Mouse (Mus musculus) stomach, postnatal 0 days (tissue): ENCODE data around the gene Fuca2. TPM values are rescaled to one million over a fixed set of nuclear protein-coding genes. Genes with fewer than 3 reads are reported as not detected.

Source experiments
- ATAC-seq: fragments of 200-750 bp; cut with Nextera tagmentation; 2 replicates; pipeline ENCODE4 v1.8.0; 2017; ENCODE audit not compliant: low FRiP score, low TSS enrichment
- DNase-seq: peaks from one replicate; pipeline ENCODE4 v3.0.0-alpha.2; 2016; ENCODE audit warnings: low spot score
- H3K27ac ChIP-seq: fragments of 300-500 bp; sonication (generic); replicated peaks from 2 replicates; pipeline ENCODE4 v1.5.1; 2014; ENCODE audit warnings: mild to moderate bottlenecking, control low read depth
- H3K27me3 ChIP-seq: fragments of 300-500 bp; sonication (generic); 2 replicates; pipeline ENCODE4 v1.6.1; 2014; ENCODE audit warnings: low read length; ENCODE audit not compliant: control insufficient read depth, insufficient read depth
- H3K36me3 ChIP-seq: fragments of 300-500 bp; sonication (generic); 2 replicates; pipeline ENCODE4 v1.6.1; 2014; ENCODE audit warnings: low read length, mixed read lengths; ENCODE audit not compliant: control insufficient read depth, insufficient read depth
- H3K4me1 ChIP-seq: fragments of 300-500 bp; sonication (generic); replicated peaks from 2 replicates; pipeline ENCODE4 v1.6.1; 2014; ENCODE audit warnings: antibody characterized with exemption; ENCODE audit not compliant: control insufficient read depth, insufficient read depth
- H3K4me2 ChIP-seq: fragments of 300-500 bp; sonication (generic); replicated peaks from 2 replicates; pipeline ENCODE4 v1.6.1; 2014; ENCODE audit warnings: low read depth, mild to moderate bottlenecking, control low read depth, moderate library complexity
- H3K4me3 ChIP-seq: fragments of 300-500 bp; sonication (generic); 2 replicates; pipeline ENCODE4 v1.5.1; 2014; ENCODE audit warnings: low read depth, low read length, control low read depth
- H3K9ac ChIP-seq: fragments of 300-500 bp; sonication (generic); 2 replicates; pipeline ENCODE4 v1.6.1; 2014; ENCODE audit warnings: mild to moderate bottlenecking, low read length, control low read depth, mixed read lengths
- H3K9me3 ChIP-seq: fragments of 300-500 bp; sonication (generic); 2 replicates; pipeline ENCODE4 v1.6.1; 2016; ENCODE audit warnings: low read length; ENCODE audit not compliant: control insufficient read depth
- CTCF ChIP-seq: IDR thresholded peaks from 2 replicates; pipeline ENCODE4 v1.5.1; 2016; ENCODE audit warnings: antibody characterized with exemption, low read depth, mild to moderate bottlenecking, moderate library complexity
- EP300 ChIP-seq: optimal IDR thresholded peaks from 2 replicates; pipeline ENCODE3; 2016; ENCODE audit warnings: antibody characterized with exemption
- WGBS: fragments of 180-500 bp; shearing (Covaris S2); extraction: QIAGEN DNeasy Blood & Tissue Kit; methylation state at CpG from one replicate; pipeline ENCODE4 v1.1.7; 2014; 5-methylcytosine and 5-hydroxymethylcytosine counted together
- polyA plus RNA-seq: library from polyadenylated mRNA; unstranded; fragments of >200 nt; fragmentation: Nextera tagmentation; extraction: Ambion mirVana; gene quantifications from 2 replicates; pipeline ENCODE4 v1.2.1, GENCODE M21; 2015

Fuca2 gene
- polyA plus RNA-seq, 1 experiment from 2014 or later = 97.3 TPM

GRCm38 (mm10) chr10:13541721-13542120, 42.4 kb downstream of the Fuca2 start:
- TF ChIP-seq EP300 = no peak
- TF ChIP-seq CTCF = no peak
- H3K36me3 ChIP-seq = peaks cover 12% of the 10 kb centered on the region
- no peak overlapping the region for H3K9ac ChIP-seq
- H3K27me3 ChIP-seq = no peaks in the 10 kb centered on the region
- H3K4me3 ChIP-seq = no peak overlapping the region
- H3K4me2 ChIP-seq = no peak overlapping the region
- no peaks in the 10 kb centered on the region for H3K9me3 ChIP-seq
- no peak overlapping the region for H3K27ac ChIP-seq
- DNase-seq (no peak), ATAC-seq (no peak)
- WGBS = 91% methylated on average over 5 of the region's 5 CpGs
- H3K4me1 ChIP-seq = no peaks in the 10 kb centered on the region

GRCm38 (mm10) chr10:13552646-13553497, 53.5 kb downstream of the Fuca2 start, which contains the start of the genes Adat2 and Pex3:
TSS of gene Adat2 (plus strand) at chr10:13552894.
TSS of gene Pex3 (minus strand) at chr10:13553142.
- Histone ChIP-seq H3K4me3 (peak within 1 kb of the TSS; percentile 63), H3K9ac (peak within 1 kb of the TSS; percentile 77), H3K27ac (peak within 1 kb of the TSS; percentile 82), H3K9me3 (no peaks in the 10 kb centered on the region), H3K36me3 (no peaks in the 10 kb centered on the region), H3K27me3 (no peaks in the 10 kb centered on the region), H3K4me2 (peak within 1 kb of the TSS; percentile 66), H3K4me1 (no peaks in the 10 kb centered on the region)
- peak; percentile 94 for DNase-seq
- peak; percentile 98 for ATAC-seq
- under 1% methylated on average over 42 of the region's 51 CpGs for WGBS
- TF ChIP-seq CTCF = peak; percentile 33
- TF ChIP-seq EP300 = no peak

- ATAC-seq (no peak), DNase-seq (no peak)
- WGBS = 22% methylated on average over 10 of the region's 10 CpGs
- Histone ChIP-seq H3K9me3 (no peaks in the 10 kb centered on the region), H3K4me1 (no peaks in the 10 kb centered on the region), H3K27ac (peak overlapping the region; percentile 82; the same call in 1 of the 2 replicates), H3K9ac (peak overlapping the region; percentile 77), H3K4me2 (peak overlapping the region; percentile 66), H3K4me3 (peak overlapping the region; percentile 63), H3K27me3 (no peaks in the 10 kb centered on the region), H3K36me3 (no peaks in the 10 kb centered on the region)
- TF ChIP-seq EP300 (no peak), CTCF (no peak)
These were observed 54.2 kb downstream of the Fuca2 start for GRCm38 (mm10) chr10:13553498-13553985.

- ATAC-seq (no peak), DNase-seq (no peak)
- TF ChIP-seq EP300 (no peak), CTCF (no peak)
- Histone ChIP-seq H3K9me3 (no peaks in the 10 kb centered on the region), H3K36me3 (no peaks in the 10 kb centered on the region), H3K4me3 (no peak overlapping the region), H3K27ac (no peak overlapping the region), H3K4me2 (no peak overlapping the region), H3K9ac (no peak overlapping the region), H3K4me1 (no peaks in the 10 kb centered on the region), H3K27me3 (no peaks in the 10 kb centered on the region)
- WGBS = 90% methylated on average over 1 of the region's 1 CpGs
These were observed 55.0 kb downstream of the Fuca2 start for GRCm38 (mm10) chr10:13554316-13554715.

GRCm38 (mm10) chr10:13560014-13560674, 60.8 kb downstream of the Fuca2 start:
- no peak overlapping the region for H3K4me3 ChIP-seq
- H3K9me3 ChIP-seq = no peaks in the 10 kb centered on the region
- peaks cover 3% of the 10 kb centered on the region; the same call in 1 of the 2 replicates for H3K36me3 ChIP-seq
- ATAC-seq = no peak
- H3K4me1 ChIP-seq = no peaks in the 10 kb centered on the region
- 82% methylated on average over 13 of the region's 13 CpGs for WGBS
- no peak overlapping the region for H3K27ac ChIP-seq
- TF ChIP-seq EP300 = no peak
- no peak for DNase-seq
- H3K27me3 ChIP-seq = no peaks in the 10 kb centered on the region
- no peak overlapping the region for H3K4me2 ChIP-seq
- H3K9ac ChIP-seq = no peak overlapping the region
